Mouse (Mus musculus) left cerebral cortex, postnatal 4 days (tissue): Measurements from ENCODE around the gene Ptrh2. TPM values are rescaled to one million over a fixed set of nuclear protein-coding genes. Genes with fewer than 3 reads are reported as not detected.
"Not testable (repeated sequence)": the region's sequence is repeated elsewhere in the genome, so short reads cannot be mapped to it uniquely, and the experiment has no call there.

Experiments used
- DNase-seq: peaks from one replicate; pipeline ENCODE4 v3.0.0-alpha.2; 2022
- intact Hi-C: fragments of 180-260 bp; cut with DNase I; formaldehyde crosslinking; loops from one replicate; pipeline ENCODE4 v1.15.1; 2025
- total RNA-seq, 2 experiments: library from RNA; stranded (reverse); gene quantifications; 2 replicates each; pipeline ENCODE4 v1.2.3; 2021

Gene Ptrh2
- total RNA-seq, 2 experiments from 2014 or later, result 15.1 to 18.5 TPM

- intact Hi-C loops, result no loop called here
- DNase-seq, result no peak
These were observed 40.2 kb downstream of the Ptrh2 start for GRCm38 (mm10) chr11:86724004-86724403.

GRCm38 (mm10) chr11:86724982-86725381, 41.2 kb downstream of the Ptrh2 start:
- DNase-seq, result no peak
- intact Hi-C loops, result no loop called here

- intact Hi-C loops, result no loop called here
- no peak for DNase-seq
These were observed 41.8 kb downstream of the Ptrh2 start for GRCm38 (mm10) chr11:86725607-86726006.

GRCm38 (mm10) chr11:86731443-86731842, 47.7 kb downstream of the Ptrh2 start:
- no peak for DNase-seq

GRCm38 (mm10) chr11:86734241-86734939, 50.6 kb downstream of the Ptrh2 start:
- intact Hi-C loops, result no loop called here
- no peak for DNase-seq

More at GRCm38 (mm10) chr11:86731443-86731842, 47.7 kb downstream of the Ptrh2 start:
- intact Hi-C loops, result no loop called here

- intact Hi-C loops, result no loop called here
- no peak for DNase-seq
These were observed 51.2 kb downstream of the Ptrh2 start for GRCm38 (mm10) chr11:86734993-86735392.

- intact Hi-C loops, result no loop called here
- DNase-seq, result no peak
These were observed 53.7 kb downstream of the Ptrh2 start for GRCm38 (mm10) chr11:86737301-86738000.

GRCm38 (mm10) chr11:86738308-86738707, 54.5 kb downstream of the Ptrh2 start:
- DNase-seq, intact Hi-C loops: not testable (repeated sequence)

GRCm38 (mm10) chr11:86738956-86739355, 55.2 kb downstream of the Ptrh2 start:
- no peak for DNase-seq
- intact Hi-C loops, result no loop called here

GRCm38 (mm10) chr11:86739470-86739869, 55.7 kb downstream of the Ptrh2 start:
- intact Hi-C loops, result no loop called here
- DNase-seq, result no peak

- intact Hi-C loops, result no loop called here
These were observed 57.7 kb downstream of the Ptrh2 start for GRCm38 (mm10) chr11:86741505-86741904.

More at GRCm38 (mm10) chr11:86741505-86741904, 57.7 kb downstream of the Ptrh2 start:
- no peak for DNase-seq

Other genes with a start within 250 kb of the Ptrh2 start
- 10 to 100 TPM; 17.2 to 21.6 TPM for gene Rnft1, start 199.3 kb upstream of the Ptrh2 start, total RNA-seq
- gene Rps6kb1, start 139.2 kb upstream of the Ptrh2 start, total RNA-seq, result 10 to 100 TPM; 45.5 to 48.7 TPM
- 1 to 10 TPM; 5.0 to 5.8 TPM for gene Tubd1, start 139.0 kb upstream of the Ptrh2 start, total RNA-seq
- gene Vmp1, start 149 bp upstream of the Ptrh2 start, total RNA-seq, result 100 to 1,000 TPM; 103 to 113 TPM
- 100 to 1,000 TPM; 373 to 393 TPM for gene Cltc, start 73.6 kb downstream of the Ptrh2 start, total RNA-seq
- gene Dhx40, start 123.8 kb downstream of the Ptrh2 start, total RNA-seq, result 10 to 100 TPM; 20.5 to 20.8 TPM